Comparison of ENCODE assay signal across 8 mouse cellular contexts in the genomic region with DNA sequence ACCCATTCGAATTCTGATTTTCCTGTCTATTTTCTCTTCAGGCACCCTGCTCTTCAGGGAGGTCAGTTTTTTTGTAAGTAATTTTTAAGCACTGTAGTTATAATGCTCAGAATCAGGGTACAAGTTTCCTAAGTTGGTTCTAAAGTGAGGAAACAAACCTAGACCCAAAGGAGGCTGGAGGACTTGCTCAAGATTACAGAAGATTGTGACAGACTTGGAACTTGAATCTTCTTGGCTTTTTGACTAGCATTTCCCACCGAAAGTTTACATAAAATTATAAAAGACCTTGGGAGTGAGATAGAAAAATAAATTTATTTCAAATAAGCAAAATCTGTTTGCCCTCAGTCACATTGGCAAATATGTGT. TPM values are rescaled to one million over a fixed set of nuclear protein-coding genes. Genes with fewer than 3 reads are reported as not detected.
DNase-seq lines count a peak whose midpoint lies in the region; ATAC-seq and TF ChIP-seq lines count a peak whose summit lies in the region.

No protein-coding gene starts in this region.

- H3K36me3 ChIP-seq in ES-Bruce4 (ENCODE audit: control insufficient read depth, insufficient read depth, low read length, poor library complexity, severe bottlenecking): peaks cover 22% of the 10 kb centered on the region
- H3K36me3 ChIP-seq in hindbrain, embryonic 11.5 days (ENCODE audit: control insufficient read depth, insufficient read depth, low read length): no peaks in the 10 kb centered on the region

- no peak for TF ChIP-seq CTCF in ES-Bruce4 (IDR thresholded peaks at IDR 0.05; ENCODE audit: low read depth, low read length)

- no peak for TF ChIP-seq POLR2A in ES-Bruce4 (IDR thresholded peaks at IDR 0.05; ENCODE audit: insufficient read depth, low read length)

- peak; percentile 6 for DNase-seq in embryo, embryonic 10.5 days (ENCODE audit: low spot score)
- no peak for DNase-seq in embryo, embryonic 9.5 days (ENCODE audit: extremely low spot score)
- DNase-seq in hindbrain, embryonic 11.5 days (ENCODE audit: low spot score): no peak
- DNase-seq in lung, postnatal 36 days: peak; percentile 28
- DNase-seq in retina, embryonic 14.5 days (ENCODE audit: low spot score): no peak
- no peak for DNase-seq in adrenal gland, postnatal 25 days
- DNase-seq in right cerebral cortex, postnatal 36 days (ENCODE audit: low spot score in 2 of 2): no peak

- peak overlapping the region; percentile 39 for H3K4me2 ChIP-seq in hindbrain, embryonic 11.5 days (replicated peaks; ENCODE audit: low read depth, low read length)

- no peaks in the 10 kb centered on the region for H3K9me3 ChIP-seq in ES-Bruce4 (replicated peaks; ENCODE audit: control insufficient read depth, insufficient read depth, low read length, poor library complexity, severe bottlenecking)
- H3K9me3 ChIP-seq in hindbrain, embryonic 11.5 days (ENCODE audit: control insufficient read depth, low read length): no peaks in the 10 kb centered on the region

- no peaks in the 10 kb centered on the region for H3K4me1 ChIP-seq in ES-Bruce4 (ENCODE audit: control insufficient read depth, insufficient read depth, low read length)
- 0 out of 2 replicates have a peak, but pooled peaks cover 2% of the 10 kb centered on the region for H3K4me1 ChIP-seq in hindbrain, embryonic 11.5 days (replicated peaks; ENCODE audit: control insufficient read depth, insufficient read depth, low read length)

- peak overlapping the region; percentile 86 for H3K4me3 ChIP-seq in ES-Bruce4 (ENCODE audit: low read depth, low read length)
- peak overlapping the region; percentile 81 for H3K4me3 ChIP-seq in hindbrain, embryonic 11.5 days (ENCODE audit: low read depth, low read length)

- no peaks in the 10 kb centered on the region for H3K27me3 ChIP-seq in ES-Bruce4 (ENCODE audit: control insufficient read depth, insufficient read depth, low read length, poor library complexity, severe bottlenecking)
- H3K27me3 ChIP-seq in hindbrain, embryonic 11.5 days (ENCODE audit: control insufficient read depth, insufficient read depth, low read length): no peaks in the 10 kb centered on the region

- 34% methylated on average over 2 of the region's 2 CpGs for WGBS in hindbrain, embryonic 11.5 days

- H3K27ac ChIP-seq in ES-Bruce4 (ENCODE audit: insufficient read depth, low read length): peak overlapping the region; percentile 62
- H3K27ac ChIP-seq in hindbrain, embryonic 11.5 days (ENCODE audit: low read depth, low read length): no peak overlapping the region

- TF ChIP-seq EP300 in ES-Bruce4 (IDR thresholded peaks at IDR 0.05; ENCODE audit: insufficient read depth, low read depth, low read length): no peak

- peak overlapping the region; percentile 93 for H3K9ac ChIP-seq in ES-Bruce4 (ENCODE audit: low read depth, poor library complexity, severe bottlenecking)
- H3K9ac ChIP-seq in hindbrain, embryonic 11.5 days (ENCODE audit: low read depth, low read length): peak overlapping the region; percentile 76

- no peak for ATAC-seq in hindbrain, embryonic 11.5 days (ENCODE audit: low FRiP score)

RNA-seq across cellular contexts. Expression of gene Rpe, which starts 0.9 kb away (rescaled TPM):
- polyA plus RNA-seq in ES-Bruce4 (2011; ENCODE audit: insufficient read depth, insufficient read length, low read depth, missing spikeins): 113 and 119 TPM in 2 replicates
- polyA plus RNA-seq in hindbrain, embryonic 11.5 days (2014; fragmentation: Nextera tagmentation; extraction: Ambion mirVana): 52.0 and 59.1 TPM in 2 replicates
- 83.2 and 93.4 TPM in 2 replicates for total RNA-seq in adrenal gland, postnatal 25 days (2021)

Comparison
In these comparisons a context has a peak if more than half of its experiments do, and no peak if none do; other contexts are left out.
1. DNase-seq: peak in embryo, embryonic 10.5 days (single experiment) and lung, postnatal 36 days (single experiment); none in embryo, embryonic 9.5 days (single experiment), hindbrain, embryonic 11.5 days (single experiment), retina, embryonic 14.5 days (single experiment), adrenal gland, postnatal 25 days (single experiment) and right cerebral cortex, postnatal 36 days (0 of 2).